Mouse (Mus musculus) right cerebral cortex, postnatal 10 days (tissue): ENCODE data around the gene Hccs.
"Not testable (repeated sequence)": the region's sequence is repeated elsewhere in the genome, so short reads cannot be mapped to it uniquely, and the experiment has no call there.

ENCODE experiments used
- DNase-seq, 2 experiments: peaks; one replicate each; pipeline ENCODE4 v3.0.0; 2021; ENCODE audit warnings: low spot score in 2 of 2

The Hccs gene

GRCm38 (mm10) chrX:169319945-169320667, at the start of gene Hccs:
Gene Hccs, minus strand, starts transcription at chrX:169320372.
- peak; percentile 92 for DNase-seq

- DNase-seq = no peak
Measured at GRCm38 (mm10) chrX:169357146-169357772, 37.1 kb upstream of the Hccs start.

- DNase-seq = no peak
Measured at GRCm38 (mm10) chrX:169338213-169338612, 18.0 kb upstream of the Hccs start.

GRCm38 (mm10) chrX:169337559-169337958, 17.4 kb upstream of the Hccs start:
- DNase-seq = no peak

GRCm38 (mm10) chrX:169332264-169332663, 12.1 kb upstream of the Hccs start:
- DNase-seq = peak; percentile 63 to 80

- DNase-seq = no peak
Measured at GRCm38 (mm10) chrX:169325929-169326595, 5.9 kb upstream of the Hccs start.

- not testable (repeated sequence) for DNase-seq
Measured at GRCm38 (mm10) chrX:169320668-169321005, 465 bp upstream of the Hccs start.

- DNase-seq = no peak
Measured at GRCm38 (mm10) chrX:169319066-169319760, 959 bp downstream of the Hccs start.

GRCm38 (mm10) chrX:169308559-169308958, 11.6 kb downstream of the Hccs start:
- DNase-seq = no peak

GRCm38 (mm10) chrX:169303945-169304344, 16.2 kb downstream of the Hccs start:
- peak in 1 of 2 experiments; percentile 24 for DNase-seq

- no peak for DNase-seq
Measured at GRCm38 (mm10) chrX:169302271-169303045, 17.7 kb downstream of the Hccs start.

- DNase-seq = peak in 1 of 2 experiments; percentile 36
Measured at GRCm38 (mm10) chrX:169299579-169299978, 20.6 kb downstream of the Hccs start.

GRCm38 (mm10) chrX:169263433-169264172, 56.6 kb downstream of the Hccs start:
- DNase-seq = no peak

GRCm38 (mm10) chrX:169262212-169262611, 58.0 kb downstream of the Hccs start:
- DNase-seq = no peak

- DNase-seq = no peak
Measured at GRCm38 (mm10) chrX:169261034-169261433, 59.1 kb downstream of the Hccs start.

GRCm38 (mm10) chrX:169256741-169257140, 63.4 kb downstream of the Hccs start:
- no peak for DNase-seq

- no peak for DNase-seq
Measured at GRCm38 (mm10) chrX:169255915-169256314, 64.3 kb downstream of the Hccs start.

- DNase-seq = no peak
Measured at GRCm38 (mm10) chrX:169222357-169223062, 97.7 kb downstream of the Hccs start.

- no peak for DNase-seq
Measured at GRCm38 (mm10) chrX:169220064-169220463, 100.1 kb downstream of the Hccs start.

- no peak for DNase-seq
Measured at GRCm38 (mm10) chrX:169210019-169210418, 110.2 kb downstream of the Hccs start.
